Mouse (Mus musculus) midbrain, embryonic 16.5 days (tissue): ENCODE results near the gene Olfr801. TPM values are rescaled to one million over a fixed set of nuclear protein-coding genes. Genes with fewer than 3 reads are reported as not detected.

ENCODE experiments used
- ATAC-seq: fragments of 200-750 bp; cut with Nextera tagmentation; 2 replicates; pipeline ENCODE4 v1.8.0; 2017; ENCODE audit warnings: moderate TSS enrichment
- H3K27ac ChIP-seq: fragments of 300-500 bp; sonication (generic); 2 replicates; pipeline ENCODE4 v1.5.1; 2014; ENCODE audit warnings: mild to moderate bottlenecking, low read length, mixed read lengths
- H3K27me3 ChIP-seq: fragments of 300-500 bp; sonication (generic); 2 replicates; pipeline ENCODE4 v1.6.1; 2014; ENCODE audit warnings: low read depth, low read length, mixed read lengths; ENCODE audit not compliant: control insufficient read depth, insufficient read depth
- H3K36me3 ChIP-seq: fragments of 300-500 bp; sonication (generic); 2 replicates; pipeline ENCODE4 v1.6.1; 2014; ENCODE audit warnings: mild to moderate bottlenecking, low read length, moderate library complexity, mixed read lengths; ENCODE audit not compliant: control insufficient read depth, insufficient read depth
- H3K4me1 ChIP-seq: fragments of 300-500 bp; sonication (generic); 2 replicates; pipeline ENCODE4 v1.6.1; 2014; ENCODE audit warnings: mild to moderate bottlenecking, low read length, mixed read lengths; ENCODE audit not compliant: control insufficient read depth, insufficient read depth
- H3K4me2 ChIP-seq: fragments of 300-500 bp; sonication (generic); 2 replicates; pipeline ENCODE4 v1.6.1; 2014; ENCODE audit warnings: mild to moderate bottlenecking, low read length, mixed read lengths
- H3K4me3 ChIP-seq: fragments of 300-500 bp; sonication (generic); 2 replicates; pipeline ENCODE4 v1.5.1; 2014; ENCODE audit warnings: low read depth, mild to moderate bottlenecking, low read length, moderate library complexity, mixed read lengths
- H3K9ac ChIP-seq: fragments of 300-500 bp; sonication (generic); 2 replicates; pipeline ENCODE4 v1.6.1; 2014; ENCODE audit warnings: low read depth, low read length, mixed read lengths
- H3K9me3 ChIP-seq: fragments of 300-500 bp; sonication (generic); replicated peaks from 2 replicates; pipeline ENCODE4 v1.6.1; 2014; ENCODE audit warnings: mild to moderate bottlenecking, low read length, mixed read lengths; ENCODE audit not compliant: control insufficient read depth, poor library complexity, severe bottlenecking
- WGBS: fragments of 180-500 bp; shearing (Covaris S2); extraction: QIAGEN DNeasy Blood & Tissue Kit; methylation state at CpG from one replicate; pipeline ENCODE4 v1.1.7; 2014; 5-methylcytosine and 5-hydroxymethylcytosine counted together
- polyA plus RNA-seq: library from polyadenylated mRNA; unstranded; fragments of >200 nt; fragmentation: Nextera tagmentation; extraction: Ambion mirVana; gene quantifications from 2 replicates; pipeline ENCODE4 v1.2.1, GENCODE M21; 2015

Gene Olfr801
- polyA plus RNA-seq, 1 experiment from 2014 or later, result not detected

GRCm38 (mm10) chr10:129621724-129622123 is 51.9 kb downstream of the Olfr801 start:
- Histone ChIP-seq H3K4me2 (no peak overlapping the region), H3K4me1 (no peaks in the 10 kb centered on the region), H3K36me3 (no peaks in the 10 kb centered on the region), H3K27ac (no peak overlapping the region), H3K27me3 (no peaks in the 10 kb centered on the region), H3K9ac (no peak overlapping the region), H3K4me3 (no peak overlapping the region), H3K9me3 (no peaks in the 10 kb centered on the region)
- 19% methylated on average over 1 of the region's 1 CpGs for WGBS
- no peak for ATAC-seq

Other genes starting within 250 kb of the Olfr801 start
- gene Olfr786, start 246.6 kb downstream of the Olfr801 start, polyA plus RNA-seq, result not detected in 2 replicates
- gene Olfr787, start 212.0 kb downstream of the Olfr801 start, polyA plus RNA-seq, result not detected in 2 replicates
- not detected in 2 replicates for gene Olfr788, start 202.9 kb downstream of the Olfr801 start, polyA plus RNA-seq
- not detected in 2 replicates for gene Olfr789, start 189.1 kb downstream of the Olfr801 start, polyA plus RNA-seq
- not detected in 2 replicates for gene Olfr790, start 175.4 kb downstream of the Olfr801 start, polyA plus RNA-seq
- not detected in 2 replicates for gene Olfr791, start 152.1 kb downstream of the Olfr801 start, polyA plus RNA-seq
- gene Olfr792, start 134.7 kb downstream of the Olfr801 start, polyA plus RNA-seq, result not detected in 2 replicates
- gene Olfr794, start 106.2 kb downstream of the Olfr801 start, polyA plus RNA-seq, result not detected in 2 replicates
- gene Olfr796, start 61.3 kb downstream of the Olfr801 start, polyA plus RNA-seq, result not detected in 2 replicates
- not detected in 2 replicates for gene Olfr798, start 45.9 kb downstream of the Olfr801 start, polyA plus RNA-seq
- gene Olfr799, start 36.4 kb downstream of the Olfr801 start, polyA plus RNA-seq, result not detected in 2 replicates
- not detected in 2 replicates for gene Olfr800, start 16.2 kb downstream of the Olfr801 start, polyA plus RNA-seq
- gene Olfr802, start 14.3 kb upstream of the Olfr801 start, polyA plus RNA-seq, result 0.05 TPM in 1 of 2 replicates, not detected in the other
- not detected in 2 replicates for gene Olfr803, start 20.4 kb upstream of the Olfr801 start, polyA plus RNA-seq
- not detected in 2 replicates for gene Olfr804, start 29.3 kb upstream of the Olfr801 start, polyA plus RNA-seq
- gene Olfr805, start 55.5 kb upstream of the Olfr801 start, polyA plus RNA-seq, result not detected in 2 replicates
- not detected in 2 replicates for gene Olfr806, start 68.1 kb upstream of the Olfr801 start, polyA plus RNA-seq
- gene Olfr807, start 83.9 kb upstream of the Olfr801 start, polyA plus RNA-seq, result not detected in 2 replicates
- gene Olfr808, start 91.6 kb upstream of the Olfr801 start, polyA plus RNA-seq, result not detected in 2 replicates
- not detected in 2 replicates for gene Olfr809, start 100.8 kb upstream of the Olfr801 start, polyA plus RNA-seq
- gene Olfr810, start 121.1 kb upstream of the Olfr801 start, polyA plus RNA-seq, result not detected in 2 replicates
- gene Olfr811, start 130.5 kb upstream of the Olfr801 start, polyA plus RNA-seq, result not detected in 2 replicates
- gene Olfr812, start 172.2 kb upstream of the Olfr801 start, polyA plus RNA-seq, result not detected in 2 replicates
- gene Olfr813, start 181.5 kb upstream of the Olfr801 start, polyA plus RNA-seq, result not detected in 2 replicates
- gene Olfr814, start 206.0 kb upstream of the Olfr801 start, polyA plus RNA-seq, result not detected in 2 replicates
- gene Olfr815, start 232.0 kb upstream of the Olfr801 start, polyA plus RNA-seq, result not detected in 2 replicates
- gene Olfr816, start 241.7 kb upstream of the Olfr801 start, polyA plus RNA-seq, result not detected in 2 replicates